Mouse (Mus musculus): ENCODE results near the gene Hltf. TPM values are rescaled to one million over a fixed set of nuclear protein-coding genes. Genes with fewer than 3 reads are reported as not detected.
"Not testable (repeated sequence)": the region's sequence is repeated elsewhere in the genome, so short reads cannot be mapped to it uniquely, and the experiment has no call there.

Hltf gene
- polyA plus RNA-seq, 1 experiment from 2014 or later: 29.1 TPM

- H3K9ac ChIP-seq (replicated peaks; ENCODE audit: low read length): no peak overlapping the region
- H3K27me3 ChIP-seq (ENCODE audit: control insufficient read depth, insufficient read depth, low read length): no peaks in the 10 kb centered on the region
- peaks cover 17% of the 10 kb centered on the region for H3K36me3 ChIP-seq (ENCODE audit: control insufficient read depth, insufficient read depth, low read length)
- H3K9me3 ChIP-seq (ENCODE audit: control insufficient read depth, low read length): no peaks in the 10 kb centered on the region
- WGBS: 52% methylated on average over 4 of the region's 4 CpGs
- H3K27ac ChIP-seq (replicated peaks; ENCODE audit: low read depth, low read length): no peak overlapping the region
- H3K4me2 ChIP-seq (ENCODE audit: low read length): no peak overlapping the region
- DNase-seq: no peak
- ATAC-seq (ENCODE audit: low FRiP score, low TSS enrichment): no peak; the same call in 1 of the 2 replicates
- H3K4me3 ChIP-seq (replicated peaks; ENCODE audit: low read depth, low read length): no peak overlapping the region
- no peaks in the 10 kb centered on the region for H3K4me1 ChIP-seq (ENCODE audit: control insufficient read depth, insufficient read depth, low read length)
Observed at GRCm38 (mm10) chr3:20119686-20120244, 62.2 kb downstream of the Hltf start.

- WGBS: 93% methylated on average over 5 of the region's 5 CpGs
- H3K4me3 ChIP-seq (replicated peaks; ENCODE audit: low read depth, low read length); H3K9ac ChIP-seq (replicated peaks; ENCODE audit: low read length); H3K27me3 ChIP-seq (ENCODE audit: control insufficient read depth, insufficient read depth, low read length); H3K27ac ChIP-seq (replicated peaks; ENCODE audit: low read depth, low read length); H3K9me3 ChIP-seq (ENCODE audit: control insufficient read depth, low read length); H3K4me2 ChIP-seq (ENCODE audit: low read length); H3K4me1 ChIP-seq (ENCODE audit: control insufficient read depth, insufficient read depth, low read length); DNase-seq; ATAC-seq (ENCODE audit: low FRiP score, low TSS enrichment): not testable (repeated sequence)
- H3K36me3 ChIP-seq (ENCODE audit: control insufficient read depth, insufficient read depth, low read length): peaks cover 14% of the 10 kb centered on the region
Observed at GRCm38 (mm10) chr3:20121582-20121981, 64.0 kb downstream of the Hltf start.

- Histone ChIP-seq H3K4me3 (replicated peaks; ENCODE audit: low read depth, low read length) (no peak overlapping the region), H3K9me3 (ENCODE audit: control insufficient read depth, low read length) (no peaks in the 10 kb centered on the region), H3K4me2 (ENCODE audit: low read length) (no peak overlapping the region), H3K36me3 (ENCODE audit: control insufficient read depth, insufficient read depth, low read length) (0 out of 2 replicates have a peak, but pooled peaks cover 5% of the 10 kb centered on the region), H3K27me3 (ENCODE audit: control insufficient read depth, insufficient read depth, low read length) (no peaks in the 10 kb centered on the region), H3K4me1 (ENCODE audit: control insufficient read depth, insufficient read depth, low read length) (no peaks in the 10 kb centered on the region), H3K27ac (replicated peaks; ENCODE audit: low read depth, low read length) (no peak overlapping the region), H3K9ac (replicated peaks; ENCODE audit: low read length) (no peak overlapping the region)
- ATAC-seq (ENCODE audit: low FRiP score, low TSS enrichment) (no peak), DNase-seq (no peak)
- WGBS: 91% methylated on average over 5 of the region's 5 CpGs
Observed at GRCm38 (mm10) chr3:20125604-20126003, 68.0 kb downstream of the Hltf start.

GRCm38 (mm10) chr3:20127047-20127595 lies 69.5 kb downstream of the Hltf start:
- no peaks in the 10 kb centered on the region for H3K4me1 ChIP-seq (ENCODE audit: control insufficient read depth, insufficient read depth, low read length)
- H3K4me3 ChIP-seq (replicated peaks; ENCODE audit: low read depth, low read length): no peak overlapping the region
- no peaks in the 10 kb centered on the region for H3K9me3 ChIP-seq (ENCODE audit: control insufficient read depth, low read length)
- no peak for DNase-seq
- H3K4me2 ChIP-seq (ENCODE audit: low read length): no peak overlapping the region
- no peak overlapping the region for H3K27ac ChIP-seq (replicated peaks; ENCODE audit: low read depth, low read length)
- 56% methylated on average over 2 of the region's 2 CpGs for WGBS
- 0 out of 2 replicates have a peak, but pooled peaks cover 5% of the 10 kb centered on the region for H3K36me3 ChIP-seq (ENCODE audit: control insufficient read depth, insufficient read depth, low read length)
- H3K9ac ChIP-seq (replicated peaks; ENCODE audit: low read length): no peak overlapping the region
- no peaks in the 10 kb centered on the region for H3K27me3 ChIP-seq (ENCODE audit: control insufficient read depth, insufficient read depth, low read length)
- no peak for ATAC-seq (ENCODE audit: low FRiP score, low TSS enrichment)

GRCm38 (mm10) chr3:20129491-20129890 lies 71.9 kb downstream of the Hltf start:
- no peaks in the 10 kb centered on the region for H3K27me3 ChIP-seq (ENCODE audit: control insufficient read depth, insufficient read depth, low read length)
- DNase-seq (no peak), ATAC-seq (ENCODE audit: low FRiP score, low TSS enrichment) (no peak)
- H3K9me3 ChIP-seq (ENCODE audit: control insufficient read depth, low read length): no peaks in the 10 kb centered on the region
- no peaks in the 10 kb centered on the region for H3K4me1 ChIP-seq (ENCODE audit: control insufficient read depth, insufficient read depth, low read length)
- no peak overlapping the region for H3K4me3 ChIP-seq (replicated peaks; ENCODE audit: low read depth, low read length)
- H3K36me3 ChIP-seq (ENCODE audit: control insufficient read depth, insufficient read depth, low read length): no peaks in the 10 kb centered on the region
- H3K4me2 ChIP-seq (ENCODE audit: low read length): no peak overlapping the region
- WGBS: 88% methylated on average over 5 of the region's 5 CpGs
- H3K27ac ChIP-seq (replicated peaks; ENCODE audit: low read depth, low read length): no peak overlapping the region
- H3K9ac ChIP-seq (replicated peaks; ENCODE audit: low read length): no peak overlapping the region

- Histone ChIP-seq H3K4me3 (replicated peaks; ENCODE audit: low read depth, low read length) (no peak overlapping the region), H3K4me2 (ENCODE audit: low read length) (no peak overlapping the region), H3K9ac (replicated peaks; ENCODE audit: low read length) (no peak overlapping the region), H3K27ac (replicated peaks; ENCODE audit: low read depth, low read length) (no peak overlapping the region), H3K27me3 (ENCODE audit: control insufficient read depth, insufficient read depth, low read length) (no peaks in the 10 kb centered on the region), H3K36me3 (ENCODE audit: control insufficient read depth, insufficient read depth, low read length) (no peaks in the 10 kb centered on the region), H3K4me1 (ENCODE audit: control insufficient read depth, insufficient read depth, low read length) (no peaks in the 10 kb centered on the region), H3K9me3 (ENCODE audit: control insufficient read depth, low read length) (no peaks in the 10 kb centered on the region)
- WGBS: 92% methylated on average over 8 of the region's 8 CpGs
- no peak for DNase-seq
- ATAC-seq (ENCODE audit: low FRiP score, low TSS enrichment): 0 out of 2 replicates have a peak, but pooled peaks have one; percentile 28
Observed at GRCm38 (mm10) chr3:20130456-20131349, 73.1 kb downstream of the Hltf start.

- DNase-seq (no peak), ATAC-seq (ENCODE audit: low FRiP score, low TSS enrichment) (no peak)
- Histone ChIP-seq H3K4me3 (replicated peaks; ENCODE audit: low read depth, low read length) (no peak overlapping the region), H3K4me2 (ENCODE audit: low read length) (no peak overlapping the region), H3K27ac (replicated peaks; ENCODE audit: low read depth, low read length) (no peak overlapping the region), H3K36me3 (ENCODE audit: control insufficient read depth, insufficient read depth, low read length) (no peaks in the 10 kb centered on the region), H3K27me3 (ENCODE audit: control insufficient read depth, insufficient read depth, low read length) (no peaks in the 10 kb centered on the region), H3K9me3 (ENCODE audit: control insufficient read depth, low read length) (no peaks in the 10 kb centered on the region), H3K4me1 (ENCODE audit: control insufficient read depth, insufficient read depth, low read length) (no peaks in the 10 kb centered on the region), H3K9ac (replicated peaks; ENCODE audit: low read length) (no peak overlapping the region)
- whole genome bisulfite sequencing: 96% methylated on average over 2 of the region's 2 CpGs
Observed at GRCm38 (mm10) chr3:20131350-20131720, 73.7 kb downstream of the Hltf start.

GRCm38 (mm10) chr3:20132731-20133130 lies 75.1 kb downstream of the Hltf start:
- H3K27ac ChIP-seq (replicated peaks; ENCODE audit: low read depth, low read length): no peak overlapping the region
- WGBS: 94% methylated on average over 1 of the region's 1 CpGs
- H3K4me3 ChIP-seq (replicated peaks; ENCODE audit: low read depth, low read length): no peak overlapping the region
- no peaks in the 10 kb centered on the region for H3K4me1 ChIP-seq (ENCODE audit: control insufficient read depth, insufficient read depth, low read length)
- H3K4me2 ChIP-seq (ENCODE audit: low read length): no peak overlapping the region
- H3K9ac ChIP-seq (replicated peaks; ENCODE audit: low read length): no peak overlapping the region
- H3K36me3 ChIP-seq (ENCODE audit: control insufficient read depth, insufficient read depth, low read length): no peaks in the 10 kb centered on the region
- no peaks in the 10 kb centered on the region for H3K9me3 ChIP-seq (ENCODE audit: control insufficient read depth, low read length)
- no peaks in the 10 kb centered on the region for H3K27me3 ChIP-seq (ENCODE audit: control insufficient read depth, insufficient read depth, low read length)
- ATAC-seq (ENCODE audit: low FRiP score, low TSS enrichment) (no peak), DNase-seq (no peak)
